In the genomic region with DNA sequence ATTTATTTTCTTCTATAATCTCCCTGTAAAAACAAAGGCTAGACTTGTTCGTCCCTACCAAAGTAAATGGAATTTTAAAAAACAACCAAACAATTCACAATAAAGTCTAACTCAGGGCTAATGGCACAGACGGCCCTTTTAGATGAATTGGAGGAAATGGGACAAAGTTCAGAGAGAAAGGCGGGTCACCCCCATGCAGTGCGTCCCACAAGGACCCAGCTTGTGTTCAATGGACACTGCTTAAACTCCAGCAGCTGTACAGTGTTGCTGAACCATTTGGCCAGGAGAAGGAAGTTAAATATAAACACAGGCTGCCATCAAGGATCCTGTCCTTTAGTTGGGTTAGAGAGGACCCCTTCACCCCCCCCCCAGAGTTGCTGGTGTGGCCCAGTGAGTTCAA, we compare ENCODE assay signal across 14 mouse cellular contexts. TPM values are rescaled to one million over a fixed set of nuclear protein-coding genes. Genes with fewer than 3 reads are reported as not detected.
DNase-seq lines count a peak whose midpoint lies in the region; ATAC-seq and TF ChIP-seq lines count a peak whose summit lies in the region.
"Had no signal": no experiment of that assay in that cellular context is flagged by ENCODE, and none has a peak within 500 bp of the region (broad histone marks: within the 10 kb centered on the region; RNA-seq: fewer than 3 reads in every experiment).

No protein-coding gene starts in this region.

- H3K9me3 ChIP-seq in forebrain, postnatal 0 days (ENCODE audit: low read length): no peaks in the 10 kb centered on the region
- no peaks in the 10 kb centered on the region for H3K9me3 ChIP-seq in forebrain, embryonic 13.5 days (replicated peaks)
- H3K9me3 ChIP-seq in kidney, embryonic 15.5 days (replicated peaks): no peaks in the 10 kb centered on the region
- H3K9me3 ChIP-seq in neural tube, embryonic 13.5 days: no peaks in the 10 kb centered on the region
- H3K9me3 ChIP-seq in neural tube, embryonic 15.5 days (replicated peaks): no peaks in the 10 kb centered on the region
- H3K9me3 ChIP-seq: embryonic facial prominence, embryonic 15.5 days; G1E; neural tube, embryonic 12.5 days had no signal

- no peaks in the 10 kb centered on the region for H3K36me3 ChIP-seq in forebrain, postnatal 0 days (ENCODE audit: insufficient read depth)
- no peaks in the 10 kb centered on the region for H3K36me3 ChIP-seq in forebrain, embryonic 13.5 days (ENCODE audit: poor library complexity, severe bottlenecking)
- no peaks in the 10 kb centered on the region for H3K36me3 ChIP-seq in kidney, embryonic 15.5 days
- H3K36me3 ChIP-seq in neural tube, embryonic 13.5 days: peaks cover 2% of the 10 kb centered on the region; the same call in 1 of the 2 replicates
- H3K36me3 ChIP-seq in neural tube, embryonic 15.5 days: no peaks in the 10 kb centered on the region
- H3K36me3 ChIP-seq: embryonic facial prominence, embryonic 15.5 days; G1E; neural tube, embryonic 12.5 days had no signal

- TF ChIP-seq CTCF in forebrain, postnatal 0 days (IDR thresholded peaks at IDR 0.05; ENCODE audit: low read depth): no peak

- no peak overlapping the region for H3K4me3 ChIP-seq in forebrain, postnatal 0 days (ENCODE audit: low read depth, low read length)
- no peak overlapping the region for H3K4me3 ChIP-seq in forebrain, embryonic 13.5 days
- H3K4me3 ChIP-seq in kidney, embryonic 15.5 days (replicated peaks): no peak overlapping the region
- H3K4me3 ChIP-seq in neural tube, embryonic 13.5 days: no peak overlapping the region
- H3K4me3 ChIP-seq in neural tube, embryonic 15.5 days (replicated peaks): no peak overlapping the region
- H3K4me3 ChIP-seq: embryonic facial prominence, embryonic 15.5 days; neural tube, embryonic 12.5 days had no signal

- peak; percentile 49; the same call in 1 of the 2 replicates for ATAC-seq in forebrain, postnatal 0 days
- ATAC-seq in forebrain, embryonic 13.5 days: no peak
- no peak; the same call in 1 of the 2 replicates for ATAC-seq in kidney, embryonic 15.5 days (replicated peaks; ENCODE audit: low FRiP score)
- ATAC-seq in neural tube, embryonic 13.5 days (ENCODE audit: low read depth): peak; percentile 33; the same call in 1 of the 2 replicates
- no peak for ATAC-seq in neural tube, embryonic 15.5 days (ENCODE audit: low FRiP score)

- no peak overlapping the region for H3K27ac ChIP-seq in forebrain, postnatal 0 days (ENCODE audit: low read depth, low read length)
- no peak overlapping the region for H3K27ac ChIP-seq in forebrain, embryonic 13.5 days
- H3K27ac ChIP-seq in kidney, embryonic 15.5 days: 0 out of 2 replicates have a peak overlapping the region, but pooled peaks have one; percentile 37
- peak overlapping the region; percentile 77 for H3K27ac ChIP-seq in neural tube, embryonic 13.5 days (replicated peaks)
- peak overlapping the region; percentile 70; the same call in 1 of the 2 replicates for H3K27ac ChIP-seq in neural tube, embryonic 15.5 days (replicated peaks)
- H3K27ac ChIP-seq: embryonic facial prominence, embryonic 15.5 days; neural tube, embryonic 12.5 days had no signal

- no peaks in the 10 kb centered on the region for H3K27me3 ChIP-seq in forebrain, postnatal 0 days (ENCODE audit: insufficient read depth, low read length)
- H3K27me3 ChIP-seq in forebrain, embryonic 13.5 days: no peaks in the 10 kb centered on the region
- H3K27me3 ChIP-seq in kidney, embryonic 15.5 days: no peaks in the 10 kb centered on the region
- H3K27me3 ChIP-seq in neural tube, embryonic 13.5 days: no peaks in the 10 kb centered on the region
- no peaks in the 10 kb centered on the region for H3K27me3 ChIP-seq in neural tube, embryonic 15.5 days (replicated peaks)
- H3K27me3 ChIP-seq: embryonic facial prominence, embryonic 15.5 days; neural tube, embryonic 12.5 days had no signal

- DNase-seq in forebrain, postnatal 0 days: no peak
- DNase-seq in kidney, postnatal 25 days: no peak
- no peak for DNase-seq in neural tube, embryonic 10.5 days (ENCODE audit: extremely low spot score, low spot score)
- no peak for DNase-seq in cerebellum, adult 9-10 months
- DNase-seq: B cell, adult 2 months; kidney, postnatal 10 days had no signal

- no peaks in the 10 kb centered on the region; the same call in none of the 2 replicates for H3K4me1 ChIP-seq in forebrain, postnatal 0 days (ENCODE audit: insufficient read depth)
- H3K4me1 ChIP-seq in forebrain, embryonic 13.5 days: peaks cover 21% of the 10 kb centered on the region
- peaks cover 15% of the 10 kb centered on the region; the same call in 1 of the 2 replicates for H3K4me1 ChIP-seq in kidney, embryonic 15.5 days
- H3K4me1 ChIP-seq in neural tube, embryonic 13.5 days (replicated peaks): peaks cover 37% of the 10 kb centered on the region
- H3K4me1 ChIP-seq in neural tube, embryonic 15.5 days: peaks cover 32% of the 10 kb centered on the region

- H3K4me2 ChIP-seq in forebrain, postnatal 0 days (ENCODE audit: low read depth): no peak overlapping the region
- H3K4me2 ChIP-seq in forebrain, embryonic 13.5 days: no peak overlapping the region
- no peak overlapping the region for H3K4me2 ChIP-seq in kidney, embryonic 15.5 days
- no peak overlapping the region for H3K4me2 ChIP-seq in neural tube, embryonic 13.5 days
- no peak overlapping the region for H3K4me2 ChIP-seq in neural tube, embryonic 15.5 days
- H3K4me2 ChIP-seq: embryonic facial prominence, embryonic 15.5 days; liver, embryonic 11.5 days; neural tube, embryonic 12.5 days had no signal

- WGBS in forebrain, postnatal 0 days: 37% methylated on average over 4 of the region's 4 CpGs
- WGBS in forebrain, embryonic 13.5 days: 32% methylated on average over 4 of the region's 4 CpGs
- 53% methylated on average over 4 of the region's 4 CpGs for WGBS in kidney, embryonic 15.5 days
- WGBS in neural tube, embryonic 13.5 days: 47% methylated on average over 4 of the region's 4 CpGs
- 49% methylated on average over 4 of the region's 4 CpGs for WGBS in neural tube, embryonic 15.5 days

- no peak overlapping the region for H3K9ac ChIP-seq in forebrain, postnatal 0 days
- H3K9ac ChIP-seq in forebrain, embryonic 13.5 days: no peak overlapping the region
- H3K9ac ChIP-seq in kidney, embryonic 15.5 days: no peak overlapping the region
- no peak overlapping the region for H3K9ac ChIP-seq in neural tube, embryonic 13.5 days
- no peak overlapping the region for H3K9ac ChIP-seq in neural tube, embryonic 15.5 days (replicated peaks)
- H3K9ac ChIP-seq: embryonic facial prominence, embryonic 15.5 days; neural tube, embryonic 12.5 days had no signal

RNA-seq across cellular contexts. Expression of gene Efr3b, which starts 30.9 kb away (rescaled TPM):
- total RNA-seq in forebrain, postnatal 0 days (2014; rRNA removed): 65.7 and 86.6 TPM in 2 replicates
- polyA plus RNA-seq in forebrain, postnatal 0 days (2015; fragmentation: Nextera tagmentation; extraction: Ambion mirVana): 16.5 and 25.5 TPM in 2 replicates
- 20.7 and 24.4 TPM in 2 replicates for polyA plus RNA-seq in forebrain, embryonic 13.5 days (2015; fragmentation: Nextera tagmentation; extraction: Ambion mirVana)
- polyA plus RNA-seq in kidney, embryonic 15.5 days (2015; fragmentation: Nextera tagmentation; extraction: Ambion mirVana): 3.4 TPM in 2 replicates
- polyA plus RNA-seq in neural tube, embryonic 13.5 days (2015; fragmentation: Nextera tagmentation; extraction: Ambion mirVana): 32.8 and 34.6 TPM in 2 replicates
- 27.2 and 33.6 TPM in 2 replicates for polyA plus RNA-seq in neural tube, embryonic 15.5 days (2015; fragmentation: Nextera tagmentation; extraction: Ambion mirVana)
- polyA plus RNA-seq: G1E had no signal

RNA-seq across cellular contexts. Expression of gene Pomc, which starts 53.0 kb away (rescaled TPM):
- 3.9 and 6.7 TPM in 2 replicates for total RNA-seq in forebrain, postnatal 0 days (2014; rRNA removed)
- polyA plus RNA-seq in forebrain, postnatal 0 days (2015; fragmentation: Nextera tagmentation; extraction: Ambion mirVana): 3.7 and 4.8 TPM in 2 replicates
- 13.1 and 24.1 TPM in 2 replicates for polyA plus RNA-seq in forebrain, embryonic 13.5 days (2015; fragmentation: Nextera tagmentation; extraction: Ambion mirVana)
- 2.4 and 3.4 TPM in 2 replicates for polyA plus RNA-seq in kidney, embryonic 15.5 days (2015; fragmentation: Nextera tagmentation; extraction: Ambion mirVana)
- polyA plus RNA-seq in neural tube, embryonic 13.5 days (2015; fragmentation: Nextera tagmentation; extraction: Ambion mirVana): 3.7 and 4.7 TPM in 2 replicates
- 3.0 and 3.7 TPM in 2 replicates for polyA plus RNA-seq in neural tube, embryonic 15.5 days (2015; fragmentation: Nextera tagmentation; extraction: Ambion mirVana)
- total RNA-seq: G1E had no signal
- polyA plus RNA-seq: G1E had no signal

Comparison
In these comparisons a context has a peak if more than half of its experiments do, and no peak if none do; other contexts are left out.
1. ATAC-seq: peak in forebrain, postnatal 0 days (single experiment) and neural tube, embryonic 13.5 days (single experiment); none in forebrain, embryonic 13.5 days (single experiment), kidney, embryonic 15.5 days (single experiment) and neural tube, embryonic 15.5 days (single experiment).
2. H3K27ac ChIP-seq: peak in kidney, embryonic 15.5 days (single experiment), neural tube, embryonic 13.5 days (single experiment) and neural tube, embryonic 15.5 days (single experiment); none in forebrain, postnatal 0 days (single experiment) and forebrain, embryonic 13.5 days (single experiment).